Mouse (Mus musculus) MEL (cell line): Measurements from ENCODE around the gene Higd1a. TPM values are rescaled to one million over a fixed set of nuclear protein-coding genes. Genes with fewer than 3 reads are reported as not detected.

Source experiments
- DNase-seq: peaks from one replicate; pipeline ENCODE4 v3.0.0; 2011; ENCODE audit warnings: low read depth, low spot score
- H3K27ac ChIP-seq: 2 replicates; pipeline ENCODE4 v1.5.1; 2012; ENCODE audit warnings: low read depth, mild to moderate bottlenecking, control low read depth, low read length, moderate library complexity; ENCODE audit not compliant: control insufficient read depth
- H3K27me3 ChIP-seq, 2 experiments: fragments of 150-350 bp in 1 of 2; sonication (generic) in 1 of 2; 2 replicates each; pipeline ENCODE4 v1.6.1; 2012; ENCODE audit warnings: low read length in 2 of 2, mild to moderate bottlenecking in 2 of 2, improper control_type of control experiment in 1 of 2, moderate library complexity in 1 of 2; ENCODE audit not compliant: insufficient read depth in 2 of 2, control insufficient read depth in 1 of 2
- H3K36me3 ChIP-seq, 2 experiments: 2 replicates each; pipeline ENCODE4 v1.6.1; 2012 to 2014; ENCODE audit warnings: low read length in 2 of 2, improper control_type of control experiment in 1 of 2, inconsistent platforms in 1 of 2, mild to moderate bottlenecking in 1 of 2; ENCODE audit not compliant: insufficient read depth in 2 of 2, control insufficient read depth in 1 of 2
- H3K4me1 ChIP-seq, 2 experiments: fragments of 150-350 bp in 1 of 2; sonication (generic) in 1 of 2; 2 replicates each; pipeline ENCODE4 v1.6.1; 2012; ENCODE audit warnings: low read length in 2 of 2, improper control_type of control experiment in 1 of 2, mild to moderate bottlenecking in 1 of 2; ENCODE audit not compliant: insufficient read depth in 2 of 2, control insufficient read depth in 1 of 2
- H3K4me3 ChIP-seq, 2 experiments: fragments of 150-350 bp in 1 of 2; sonication (generic) in 1 of 2; 2 replicates each; pipeline ENCODE4 v1.5.1; 2012; ENCODE audit warnings: low read depth in 2 of 2, low read length in 2 of 2, mild to moderate bottlenecking in 2 of 2, moderate library complexity in 2 of 2, control low read depth in 1 of 2, improper control_type of control experiment in 1 of 2; ENCODE audit not compliant: control insufficient read depth in 1 of 2, insufficient read depth in 1 of 2
- H3K79me2 ChIP-seq: 2 replicates; pipeline ENCODE4 v1.6.1; 2012; ENCODE audit warnings: mild to moderate bottlenecking, low read length, moderate library complexity; ENCODE audit not compliant: control insufficient read depth, poor library complexity, insufficient read depth
- H3K9ac ChIP-seq: 2 replicates; pipeline ENCODE4 v1.6.1; 2012; ENCODE audit warnings: low read depth, mild to moderate bottlenecking, control low read depth, low read length, moderate library complexity; ENCODE audit not compliant: control insufficient read depth, poor library complexity, severe bottlenecking
- H3K9me3 ChIP-seq: fragments of 150-350 bp; sonication (generic); replicated peaks from 2 replicates; pipeline ENCODE4 v1.6.1; 2012; ENCODE audit warnings: mild to moderate bottlenecking, low read length, improper control_type of control experiment, moderate library complexity; ENCODE audit not compliant: insufficient read depth
- BHLHE40 ChIP-seq: IDR thresholded peaks from 2 replicates; pipeline ENCODE4 v1.6.1; 2012; ENCODE audit warnings: low read depth, mild to moderate bottlenecking, inconsistent platforms, low read length, improper control_type of control experiment, borderline replicate concordance
- CTCF ChIP-seq, 3 experiments: IDR thresholded peaks in 2 of 3; conservative IDR thresholded peaks in 1 of 3; 2 replicates each; pipeline ENCODE4 v1.5.1; 2011 to 2012; ENCODE audit warnings: low read length in 3 of 3, low read depth in 2 of 3, mild to moderate bottlenecking in 2 of 3, improper control_type of control experiment in 1 of 3, inconsistent platforms in 1 of 3, mixed read lengths in 1 of 3, moderate library complexity in 1 of 3; ENCODE audit not compliant: control insufficient read depth in 1 of 3, insufficient read depth in 1 of 3, poor library complexity in 1 of 3, severe bottlenecking in 1 of 3
- ELF1 ChIP-seq: IDR thresholded peaks from 2 replicates; pipeline ENCODE4 v1.6.1; 2014; ENCODE audit warnings: low read depth, mild to moderate bottlenecking, inconsistent platforms, low read length, improper control_type of control experiment, moderate library complexity
- GABPA ChIP-seq: IDR thresholded peaks from 2 replicates; pipeline ENCODE4 v1.6.1; 2012; ENCODE audit warnings: low read depth, mild to moderate bottlenecking, inconsistent platforms, low read length, improper control_type of control experiment, moderate library complexity
- JUND ChIP-seq: IDR thresholded peaks from 2 replicates; pipeline ENCODE4 v1.6.1; 2011; ENCODE audit warnings: low read depth, mild to moderate bottlenecking, improper control_type of control experiment, low read length
- MAFK ChIP-seq: IDR thresholded peaks from 2 replicates; pipeline ENCODE4 v1.6.1; 2011; ENCODE audit warnings: low read depth, mild to moderate bottlenecking, low read length, improper control_type of control experiment, borderline replicate concordance
- MAX ChIP-seq: IDR thresholded peaks from 2 replicates; pipeline ENCODE4 v1.6.1; 2011; ENCODE audit warnings: low read length, improper control_type of control experiment
- MAZ ChIP-seq: IDR thresholded peaks from 2 replicates; pipeline ENCODE4 v1.6.1; 2012; ENCODE audit warnings: low read depth, mild to moderate bottlenecking, inconsistent platforms, low read length, improper control_type of control experiment
- MYB ChIP-seq: IDR thresholded peaks from 2 replicates; pipeline ENCODE4 v1.6.1; 2011; ENCODE audit warnings: mild to moderate bottlenecking, low read depth, low read length, improper control_type of control experiment
- NELFE ChIP-seq: IDR thresholded peaks from 2 replicates; pipeline ENCODE4 v1.6.1; 2011; ENCODE audit warnings: low read depth, low read length, improper control_type of control experiment
- NRF1 ChIP-seq: IDR thresholded peaks from 2 replicates; pipeline ENCODE4 v1.6.1; 2014; ENCODE audit warnings: low read depth, mild to moderate bottlenecking, inconsistent platforms, low read length, improper control_type of control experiment, moderate library complexity; ENCODE audit not compliant: poor library complexity, insufficient read depth, severe bottlenecking
- POLR2A ChIP-seq, 2 experiments: IDR thresholded peaks; 2 replicates each; pipeline ENCODE4 v1.6.1; 2011 to 2012; ENCODE audit warnings: low read length in 2 of 2, mild to moderate bottlenecking in 2 of 2, control low read depth in 1 of 2, improper control_type of control experiment in 1 of 2, low read depth in 1 of 2, moderate library complexity in 1 of 2; ENCODE audit not compliant: control insufficient read depth in 1 of 2, insufficient read depth in 1 of 2, poor library complexity in 1 of 2
- POLR2AphosphoS5 ChIP-seq: IDR thresholded peaks from 2 replicates; pipeline ENCODE4 v1.6.1; 2012; ENCODE audit warnings: low read depth, borderline replicate concordance, mild to moderate bottlenecking, inconsistent platforms, low read length, moderate library complexity, mixed read lengths
- SIN3A ChIP-seq: IDR thresholded peaks from 2 replicates; pipeline ENCODE4 v1.6.1; 2012; ENCODE audit warnings: low read length, improper control_type of control experiment, inconsistent platforms
- USF2 ChIP-seq, 2 experiments: IDR thresholded peaks; 2 replicates each; pipeline ENCODE4 v1.6.1; 2011 to 2012; ENCODE audit warnings: improper control_type of control experiment in 2 of 2, low read length in 2 of 2, borderline replicate concordance in 1 of 2, inconsistent platforms in 1 of 2, low read depth in 1 of 2, mild to moderate bottlenecking in 1 of 2; ENCODE audit not compliant: insufficient read depth in 1 of 2
- ZMIZ1 ChIP-seq: IDR thresholded peaks from 2 replicates; pipeline ENCODE4 v1.6.1; 2012; ENCODE audit warnings: low read depth, mild to moderate bottlenecking, inconsistent platforms, low read length, improper control_type of control experiment, moderate library complexity
- polyA plus RNA-seq, 2 experiments: library from polyadenylated mRNA; stranded (reverse) in 1 of 2; unstranded in 1 of 2; fragments of >175 nt in 1 of 2; fragments of >200 nt in 1 of 2; gene quantifications; 2 replicates each; pipeline versions ENCODE4 v1.2.1 to v1.2.4; 2012; ENCODE audit warnings: low replicate concordance in 2 of 2, low read depth in 1 of 2; ENCODE audit not compliant: insufficient read length in 2 of 2, insufficient read depth in 1 of 2, missing spikeins in 1 of 2
- total RNA-seq: library from RNA; depleted of rRNA; stranded (reverse); fragments of 300-350 nt; gene quantifications from 2 replicates; pipeline ENCODE4 v1.2.3, GENCODE M21; 2012

The Higd1a gene
- total and polyA plus RNA-seq, 3 experiments, result 142 to 177 TPM; not detected in 1

- no peaks in the 10 kb centered on the region for H3K36me3 ChIP-seq
- TF ChIP-seq MAX, result no peak
- TF ChIP-seq ELF1, result no peak
- H3K27me3 ChIP-seq, result peaks cover 1 to 3% of the 10 kb centered on the region in 2 experiments
- no peaks in the 10 kb centered on the region for H3K9me3 ChIP-seq
- no peak overlapping the region for H3K27ac ChIP-seq
- no peak for DNase-seq
- no peak overlapping the region for H3K9ac ChIP-seq
- no peak overlapping the region for H3K4me3 ChIP-seq
- H3K79me2 ChIP-seq, result no peaks in the 10 kb centered on the region
- no peaks in the 10 kb centered on the region for H3K4me1 ChIP-seq
Measured at GRCm38 (mm10) chr9:121872062-121872683, 14.0 kb upstream of the Higd1a start.

- Histone ChIP-seq H3K36me3 (no peaks in the 10 kb centered on the region), H3K4me1 (no peaks in the 10 kb centered on the region), H3K79me2 (no peaks in the 10 kb centered on the region)
- no peak for TF ChIP-seq MAFK
- no peak for TF ChIP-seq MAX
- no peak for TF ChIP-seq GABPA
- no peak for TF ChIP-seq MYB
- no peak for TF ChIP-seq NRF1
- TF ChIP-seq POLR2AphosphoS5, result no peak
- no peak for TF ChIP-seq USF2 (IDR thresholded peaks at IDR 0.05; ENCODE audit: borderline replicate concordance in 1 of 2, insufficient read depth in 1 of 2, low read depth in 1 of 2, low read length in 2 of 2)
- TF ChIP-seq ZMIZ1, result no peak
- TF ChIP-seq ELF1, result no peak
- TF ChIP-seq SIN3A, result no peak
- TF ChIP-seq NELFE, result no peak
- TF ChIP-seq CTCF (IDR thresholded peaks at IDR 0.05 in 2 of 3, conservative IDR thresholded peaks at IDR 0.05 in 1 of 3; ENCODE audit: control insufficient read depth in 1 of 3, insufficient read depth in 1 of 3, low read depth in 2 of 3, low read length in 3 of 3, poor library complexity in 1 of 3, severe bottlenecking in 1 of 3), result no peak
- TF ChIP-seq JUND, result no peak
- TF ChIP-seq, all 39 proteins: peak for 0
- Histone ChIP-seq H3K4me3 (no peak overlapping the region), H3K27me3 (peaks cover 3 to 6% of the 10 kb centered on the region in 2 experiments), H3K9me3 (no peaks in the 10 kb centered on the region), H3K27ac (no peak overlapping the region), H3K9ac (no peak overlapping the region)
- no peak for DNase-seq
Measured at GRCm38 (mm10) chr9:121869973-121870515, 11.9 kb upstream of the Higd1a start.

GRCm38 (mm10) chr9:121869432-121869831, 11.3 kb upstream of the Higd1a start:
- H3K36me3 ChIP-seq, result no peaks in the 10 kb centered on the region
- H3K9ac ChIP-seq, result no peak overlapping the region
- H3K27ac ChIP-seq, result no peak overlapping the region
- H3K27me3 ChIP-seq, result peaks cover 3 to 6% of the 10 kb centered on the region in 2 experiments
- DNase-seq, result no peak
- TF ChIP-seq POLR2A (IDR thresholded peaks at IDR 0.05; ENCODE audit: control insufficient read depth in 1 of 2, insufficient read depth in 1 of 2, low read depth in 1 of 2, low read length in 2 of 2, poor library complexity in 1 of 2), result no peak
- no peak for TF ChIP-seq BHLHE40
- no peak for TF ChIP-seq MAZ
- no peaks in the 10 kb centered on the region for H3K4me1 ChIP-seq
- H3K9me3 ChIP-seq, result no peaks in the 10 kb centered on the region
- no peaks in the 10 kb centered on the region for H3K79me2 ChIP-seq
- H3K4me3 ChIP-seq, result no peak overlapping the region
